Mouse (Mus musculus): ENCODE data around the gene Actl11. TPM values are rescaled to one million over a fixed set of nuclear protein-coding genes. Genes with fewer than 3 reads are reported as not detected.
A peak's percentile ranks its signal among the peaks of the same experiment; 100 is the strongest.

Actl11 gene
- total RNA-seq, 2 experiments from 2014 or later, result not detected

- TF ChIP-seq CTCF (conservative IDR thresholded peaks at IDR 0.05), result no peak
- DNase-seq (ENCODE audit: low spot score in 2 of 2), result no peak
- Histone ChIP-seq H3K4me3 (no peak overlapping the region), H3K27ac (no peak overlapping the region)
Measured at GRCm38 (mm10) chr9:107971690-107972541, 43.6 kb downstream of the Actl11 start.

GRCm38 (mm10) chr9:107974491-107975171 lies 46.4 kb downstream of the Actl11 start:
- Histone ChIP-seq H3K27ac (peak overlapping the region; percentile 29; the same call in 1 of the 2 replicates), H3K4me3 (no peak overlapping the region)
- no peak for TF ChIP-seq CTCF (conservative IDR thresholded peaks at IDR 0.05)
- DNase-seq (ENCODE audit: low spot score in 2 of 2), result no peak

- no peak for DNase-seq (ENCODE audit: low spot score in 2 of 2)
- TF ChIP-seq CTCF (conservative IDR thresholded peaks at IDR 0.05), result no peak
- Histone ChIP-seq H3K4me3 (peak within 1 kb of the TSS; percentile 17; the same call in 1 of the 2 replicates), H3K27ac (peak within 1 kb of the TSS; percentile 61)
Measured at GRCm38 (mm10) chr9:107975399-107976386, 47.4 kb downstream of the Actl11 start, which contains the start of gene Uba7. Uba7 (plus strand) TSS chr9:107975505.

GRCm38 (mm10) chr9:107978815-107979214 lies 50.5 kb downstream of the Actl11 start:
- DNase-seq (ENCODE audit: low spot score in 2 of 2), result no peak
- Histone ChIP-seq H3K4me3 (no peak overlapping the region), H3K27ac (no peak overlapping the region)
- no peak for TF ChIP-seq CTCF (conservative IDR thresholded peaks at IDR 0.05)

Other genes starting within 250 kb of the Actl11 start
- gene Gnat1, start 248.8 kb upstream of the Actl11 start, total RNA-seq (2021), result under 1 TPM in 1 of 2 experiments, not detected in 1; 0.17 TPM
- 1 to 10 TPM; 2.8 to 3.5 TPM for gene Sema3f, start 218.0 kb upstream of the Actl11 start, total RNA-seq (2021)
- gene Rbm5, start 157.5 kb upstream of the Actl11 start, total RNA-seq (2021), result 100 to 1,000 TPM; 141 to 159 TPM
- 10 to 100 TPM; 60.7 to 70.3 TPM for gene Rbm6, start 55.2 kb upstream of the Actl11 start, total RNA-seq (2021)
- 10 to 100 TPM; 26.9 to 27.6 TPM for gene Mon1a, start 40.3 kb upstream of the Actl11 start, total RNA-seq (2021)
- gene Mst1r, start 21.6 kb upstream of the Actl11 start, total RNA-seq (2021), result 1 to 10 TPM; 1.3 to 2.4 TPM
- 100 to 1,000 TPM; 532 to 547 TPM for gene Camkv, start 7.2 kb downstream of the Actl11 start, total RNA-seq (2021)
- gene Traip, start 21.7 kb downstream of the Actl11 start, total RNA-seq (2021), result 10 to 100 TPM; 23.1 to 23.9 TPM
- 1 to 10 TPM; 5.4 to 5.7 TPM for gene Uba7, start 47.0 kb downstream of the Actl11 start, total RNA-seq (2021)
- gene Gm20661, start 54.6 kb downstream of the Actl11 start, total RNA-seq (2021), result 1 to 10 TPM; 1.1 to 1.7 TPM
- gene Inka1, start 57.4 kb downstream of the Actl11 start, total RNA-seq (2021), result 10 to 100 TPM in 1 of 2 experiments, 1 to 10 TPM in 1; 9.7 to 10.8 TPM
- 1 to 10 TPM; 5.8 to 6.4 TPM for gene Cdhr4, start 64.0 kb downstream of the Actl11 start, total RNA-seq (2021)
- 1 to 10 TPM; 2.4 to 3.8 TPM for gene Gm20662, start 67.9 kb downstream of the Actl11 start, total RNA-seq (2021)
- 100 to 1,000 TPM; 222 to 228 TPM for gene Ip6k1, start 74.0 kb downstream of the Actl11 start, total RNA-seq (2021)
- 10 to 100 TPM; 17.5 to 17.7 TPM for gene Gmppb, start 120.8 kb downstream of the Actl11 start, total RNA-seq (2021)
- 1 to 10 TPM; 2.0 to 2.6 TPM for gene Amigo3, start 124.7 kb downstream of the Actl11 start, total RNA-seq (2021)
- gene Mst1, start 152.0 kb downstream of the Actl11 start, total RNA-seq (2021), result not detected
- 100 to 1,000 TPM in 1 of 2 experiments, 10 to 100 TPM in 1; 95.7 to 111 TPM for gene Rnf123, start 154.9 kb downstream of the Actl11 start, total RNA-seq (2021)
- 10 to 100 TPM; 35.3 to 37.0 TPM for gene Apeh, start 166.1 kb downstream of the Actl11 start, total RNA-seq (2021)